Mouse (Mus musculus) hindbrain, embryonic 12.5 days (tissue): ENCODE measurements at regions not wholly inside any gene's neighbourhood (a gene's known extent, or its start where the extent isn't known, plus 50 kb on each side); places are given as distances from the start of the nearest gene placed in this dataset.

Experiments used
- ATAC-seq: fragments of 200-750 bp; cut with Nextera tagmentation; 2 replicates; pipeline ENCODE4 v1.8.0; 2017; ENCODE audit warnings: moderate TSS enrichment; ENCODE audit not compliant: low FRiP score
- H3K27ac ChIP-seq: fragments of 300-500 bp; sonication (generic); 2 replicates; pipeline ENCODE4 v1.5.1; 2016; ENCODE audit warnings: mild to moderate bottlenecking
- H3K27me3 ChIP-seq: fragments of 300-500 bp; sonication (generic); 2 replicates; pipeline ENCODE4 v1.6.1; 2016; ENCODE audit warnings: mild to moderate bottlenecking
- H3K36me3 ChIP-seq: fragments of 300-500 bp; sonication (generic); 2 replicates; pipeline ENCODE4 v1.6.1; 2016; ENCODE audit warnings: mild to moderate bottlenecking
- H3K4me1 ChIP-seq: fragments of 300-500 bp; sonication (generic); 2 replicates; pipeline ENCODE4 v1.6.1; 2016
- H3K4me2 ChIP-seq: fragments of 300-500 bp; sonication (generic); replicated peaks from 2 replicates; pipeline ENCODE4 v1.6.1; 2016; ENCODE audit warnings: mild to moderate bottlenecking
- H3K4me3 ChIP-seq: fragments of 300-500 bp; sonication (generic); 2 replicates; pipeline ENCODE4 v1.5.1; 2016; ENCODE audit warnings: mild to moderate bottlenecking
- H3K9ac ChIP-seq: fragments of 300-500 bp; sonication (generic); 2 replicates; pipeline ENCODE4 v1.6.1; 2016; ENCODE audit warnings: mild to moderate bottlenecking, moderate library complexity
- H3K9me3 ChIP-seq: fragments of 300-500 bp; sonication (generic); replicated peaks from 2 replicates; pipeline ENCODE4 v1.6.1; 2016; ENCODE audit warnings: mild to moderate bottlenecking
- WGBS: fragments of 180-500 bp; shearing (Covaris S2); methylation state at CpG from one replicate; pipeline ENCODE4 v1.1.7; 2016; 5-methylcytosine and 5-hydroxymethylcytosine counted together

GRCm38 (mm10) chr9:13905086-13905669 lies 77.7 kb downstream of the Fam76b start:
- Histone ChIP-seq H3K4me3 (no peak overlapping the region), H3K4me1 (no peaks in the 10 kb centered on the region), H3K9me3 (no peaks in the 10 kb centered on the region), H3K27me3 (no peaks in the 10 kb centered on the region), H3K4me2 (no peak overlapping the region), H3K36me3 (no peaks in the 10 kb centered on the region), H3K27ac (no peak overlapping the region), H3K9ac (no peak overlapping the region)
- WGBS, result 83% methylated on average over 14 of the region's 14 CpGs
- ATAC-seq, result no peak

DNA sequence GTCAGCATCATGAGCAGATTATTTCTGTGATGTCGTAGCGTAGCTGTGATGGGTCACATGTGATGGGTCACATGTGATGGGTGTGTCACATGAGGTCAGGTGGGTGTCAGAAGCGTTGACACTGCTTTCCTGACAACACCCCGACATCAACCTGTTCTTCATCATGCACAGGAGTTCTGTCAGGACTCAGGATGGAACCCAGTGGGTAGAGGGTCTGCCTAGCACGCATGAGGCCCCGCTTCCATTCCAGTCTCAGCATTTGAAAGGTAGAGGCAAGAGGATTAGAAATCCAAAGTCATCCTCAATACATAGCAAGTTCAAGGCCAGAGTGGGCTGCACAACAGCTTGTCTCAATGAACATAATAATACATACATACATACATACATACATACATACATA lies 79.2 kb downstream of the Fam76b start:
- no peaks in the 10 kb centered on the region for H3K27me3 ChIP-seq
- no peak overlapping the region for H3K9ac ChIP-seq
- H3K4me3 ChIP-seq, result no peak overlapping the region
- no peak overlapping the region for H3K4me2 ChIP-seq
- ATAC-seq, result no peak
- H3K36me3 ChIP-seq, result no peaks in the 10 kb centered on the region
- no peaks in the 10 kb centered on the region for H3K9me3 ChIP-seq
- no peak overlapping the region for H3K27ac ChIP-seq
- no peaks in the 10 kb centered on the region for H3K4me1 ChIP-seq
- WGBS, result 95% methylated on average over 6 of the region's 6 CpGs

DNA sequence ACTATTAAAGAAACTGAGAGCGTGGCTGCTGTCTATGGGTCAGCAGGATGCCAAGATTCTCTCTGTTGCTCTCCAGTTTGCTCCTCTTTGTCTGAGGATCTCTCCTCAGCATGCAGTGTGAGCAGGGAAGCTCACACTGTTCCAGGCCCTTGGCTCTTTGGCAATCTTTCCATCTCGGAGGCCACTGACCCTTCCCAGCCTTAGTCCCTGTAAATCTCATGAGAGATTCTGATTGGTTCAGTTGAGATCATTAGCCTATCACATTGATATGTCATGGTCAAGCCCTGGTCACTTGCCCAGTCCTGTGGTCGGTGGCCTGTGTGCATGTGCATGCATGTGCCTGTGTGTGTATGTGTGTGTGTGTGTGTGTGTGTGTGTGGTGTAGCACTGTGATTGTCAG lies 82.1 kb downstream of the Fam76b start:
- H3K9me3 ChIP-seq, result no peaks in the 10 kb centered on the region
- H3K4me1 ChIP-seq, result no peaks in the 10 kb centered on the region
- H3K27ac ChIP-seq, result no peak overlapping the region
- no peaks in the 10 kb centered on the region for H3K36me3 ChIP-seq
- no peaks in the 10 kb centered on the region for H3K27me3 ChIP-seq
- no peak overlapping the region for H3K4me2 ChIP-seq
- 58% methylated on average over 3 of the region's 3 CpGs for WGBS
- H3K9ac ChIP-seq, result no peak overlapping the region
- H3K4me3 ChIP-seq, result no peak overlapping the region
- ATAC-seq, result no peak

GRCm38 (mm10) chr9:13910091-13910490 lies 82.6 kb downstream of the Fam76b start:
- Histone ChIP-seq H3K9me3 (no peaks in the 10 kb centered on the region), H3K36me3 (no peaks in the 10 kb centered on the region), H3K9ac (no peak overlapping the region), H3K4me1 (no peaks in the 10 kb centered on the region), H3K27me3 (no peaks in the 10 kb centered on the region), H3K4me3 (no peak overlapping the region), H3K27ac (no peak overlapping the region), H3K4me2 (no peak overlapping the region)
- ATAC-seq, result no peak
- WGBS, result 90% methylated on average over 2 of the region's 2 CpGs

DNA sequence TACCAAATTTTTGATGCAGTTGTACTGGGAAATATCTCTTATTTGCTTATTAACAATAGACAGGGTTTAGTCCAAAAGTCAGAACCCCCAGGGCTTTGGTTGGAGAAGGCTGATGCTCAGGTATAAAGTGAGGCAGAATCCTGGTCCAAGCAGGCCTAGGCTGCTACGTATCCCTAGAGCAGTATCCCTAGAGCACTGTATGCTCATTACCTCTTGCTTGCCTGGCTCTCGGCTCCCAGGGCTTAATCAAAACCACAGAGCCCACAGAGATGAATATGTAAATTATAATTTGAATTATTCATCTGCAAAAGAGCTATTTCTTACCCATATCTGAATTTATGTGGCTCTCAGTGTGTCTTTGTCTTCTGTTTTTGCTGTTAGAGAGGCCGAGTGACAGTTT lies 85.9 kb downstream of the Fam76b start:
- H3K4me1 ChIP-seq, result no peaks in the 10 kb centered on the region
- 51% methylated on average over 3 of the region's 3 CpGs for WGBS
- no peaks in the 10 kb centered on the region for H3K9me3 ChIP-seq
- H3K4me2 ChIP-seq, result no peak overlapping the region
- no peaks in the 10 kb centered on the region for H3K36me3 ChIP-seq
- H3K27ac ChIP-seq, result no peak overlapping the region
- H3K27me3 ChIP-seq, result no peaks in the 10 kb centered on the region
- no peak overlapping the region for H3K9ac ChIP-seq
- no peak for ATAC-seq
- H3K4me3 ChIP-seq, result no peak overlapping the region

DNA sequence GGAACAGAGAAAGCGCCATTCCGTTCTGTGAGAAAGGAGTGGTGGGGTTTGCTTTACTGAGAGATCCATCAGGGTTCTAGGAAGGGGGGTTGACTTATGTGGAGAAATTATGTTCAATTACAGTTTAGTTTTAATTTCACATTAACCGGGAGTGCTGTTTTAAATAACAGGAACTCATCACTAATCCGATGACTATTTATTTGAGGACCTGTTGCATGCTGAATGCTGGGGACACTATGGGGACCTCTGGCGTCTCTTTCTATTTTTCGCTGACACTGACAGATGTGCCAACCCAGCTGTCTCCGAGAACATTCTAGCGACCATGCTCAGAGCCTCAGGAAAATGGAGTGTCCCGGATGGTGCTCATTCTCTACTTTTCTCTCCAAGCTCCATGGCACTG lies 86.6 kb downstream of the Fam76b start:
- no peaks in the 10 kb centered on the region for H3K4me1 ChIP-seq
- H3K27me3 ChIP-seq, result no peaks in the 10 kb centered on the region
- H3K4me3 ChIP-seq, result no peak overlapping the region
- H3K36me3 ChIP-seq, result no peaks in the 10 kb centered on the region
- no peak overlapping the region for H3K27ac ChIP-seq
- 86% methylated on average over 9 of the region's 9 CpGs for WGBS
- ATAC-seq, result no peak
- no peak overlapping the region for H3K9ac ChIP-seq
- H3K4me2 ChIP-seq, result no peak overlapping the region
- H3K9me3 ChIP-seq, result no peaks in the 10 kb centered on the region

- no peak for ATAC-seq
- no peak overlapping the region for H3K9ac ChIP-seq
- H3K27me3 ChIP-seq, result no peaks in the 10 kb centered on the region
- WGBS, result 88% methylated on average over 3 of the region's 3 CpGs
- no peak overlapping the region for H3K4me2 ChIP-seq
- H3K4me3 ChIP-seq, result no peak overlapping the region
- H3K4me1 ChIP-seq, result no peaks in the 10 kb centered on the region; the same call in 1 of the 2 replicates
- H3K36me3 ChIP-seq, result no peaks in the 10 kb centered on the region
- H3K27ac ChIP-seq, result no peak overlapping the region
- H3K9me3 ChIP-seq, result no peaks in the 10 kb centered on the region
These were observed 87.3 kb downstream of the Fam76b start for GRCm38 (mm10) chr9:13914847-13915246.

DNA sequence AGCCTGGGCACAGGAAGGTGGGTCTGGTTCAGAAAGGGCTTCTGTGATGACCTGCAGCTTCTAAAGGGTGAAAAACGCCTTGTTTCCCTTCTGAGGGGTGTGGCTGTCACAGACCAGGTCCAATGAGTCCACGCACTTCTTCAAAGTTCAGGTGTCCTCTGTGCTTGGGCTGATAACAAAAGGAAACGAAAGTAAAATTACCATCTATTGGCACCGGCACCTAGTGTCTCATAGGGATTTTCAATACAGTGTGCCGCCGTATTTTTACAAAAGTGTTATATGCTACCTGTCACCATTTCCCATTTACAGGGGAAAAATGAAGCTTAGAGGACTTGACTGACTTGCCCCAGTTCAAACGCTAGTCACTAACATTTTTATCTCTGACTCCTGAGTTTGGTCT lies 89.3 kb downstream of the Fam76b start:
- no peaks in the 10 kb centered on the region; the same call in 1 of the 2 replicates for H3K4me1 ChIP-seq
- no peaks in the 10 kb centered on the region for H3K36me3 ChIP-seq
- no peak overlapping the region for H3K9ac ChIP-seq
- H3K4me2 ChIP-seq, result no peak overlapping the region
- no peaks in the 10 kb centered on the region for H3K9me3 ChIP-seq
- WGBS, result 88% methylated on average over 7 of the region's 7 CpGs
- no peaks in the 10 kb centered on the region for H3K27me3 ChIP-seq
- no peak overlapping the region for H3K27ac ChIP-seq
- no peak for ATAC-seq
- no peak overlapping the region for H3K4me3 ChIP-seq

DNA sequence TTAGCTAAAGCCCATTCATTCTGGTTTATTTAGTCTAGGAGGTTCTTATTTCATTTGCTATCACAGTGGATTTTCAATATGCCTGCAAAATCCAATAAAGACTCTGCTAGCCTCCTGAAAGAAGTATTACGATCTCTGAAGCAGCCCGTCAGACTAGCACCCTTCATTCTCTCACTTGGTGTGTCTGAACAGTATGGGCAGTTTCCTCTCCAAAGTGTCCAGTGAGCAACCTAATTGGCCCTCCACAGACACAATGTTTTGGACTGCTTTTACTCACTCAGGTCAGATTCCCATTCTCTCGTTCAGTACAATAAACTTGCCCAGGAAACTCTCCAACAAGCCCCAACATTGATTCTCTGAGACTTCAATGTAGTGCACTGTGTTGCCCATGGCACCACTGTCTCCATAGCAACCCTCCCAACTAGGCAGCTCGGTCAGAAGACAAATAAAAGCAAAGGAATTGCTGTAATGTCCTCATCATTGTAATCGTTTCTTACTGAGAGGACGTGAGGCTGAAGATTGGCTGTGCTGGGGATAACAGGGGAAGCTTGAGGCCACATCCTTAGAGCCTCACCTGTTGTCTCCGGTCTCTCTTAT lies 91.2 kb downstream of the Fam76b start:
- Histone ChIP-seq H3K9me3 (no peaks in the 10 kb centered on the region), H3K27ac (no peak overlapping the region), H3K4me3 (no peak overlapping the region), H3K9ac (no peak overlapping the region), H3K27me3 (no peaks in the 10 kb centered on the region), H3K36me3 (no peaks in the 10 kb centered on the region), H3K4me1 (no peaks in the 10 kb centered on the region; the same call in 1 of the 2 replicates), H3K4me2 (no peak overlapping the region)
- ATAC-seq, result peak; percentile 78
- WGBS, result 40% methylated on average over 7 of the region's 7 CpGs

DNA sequence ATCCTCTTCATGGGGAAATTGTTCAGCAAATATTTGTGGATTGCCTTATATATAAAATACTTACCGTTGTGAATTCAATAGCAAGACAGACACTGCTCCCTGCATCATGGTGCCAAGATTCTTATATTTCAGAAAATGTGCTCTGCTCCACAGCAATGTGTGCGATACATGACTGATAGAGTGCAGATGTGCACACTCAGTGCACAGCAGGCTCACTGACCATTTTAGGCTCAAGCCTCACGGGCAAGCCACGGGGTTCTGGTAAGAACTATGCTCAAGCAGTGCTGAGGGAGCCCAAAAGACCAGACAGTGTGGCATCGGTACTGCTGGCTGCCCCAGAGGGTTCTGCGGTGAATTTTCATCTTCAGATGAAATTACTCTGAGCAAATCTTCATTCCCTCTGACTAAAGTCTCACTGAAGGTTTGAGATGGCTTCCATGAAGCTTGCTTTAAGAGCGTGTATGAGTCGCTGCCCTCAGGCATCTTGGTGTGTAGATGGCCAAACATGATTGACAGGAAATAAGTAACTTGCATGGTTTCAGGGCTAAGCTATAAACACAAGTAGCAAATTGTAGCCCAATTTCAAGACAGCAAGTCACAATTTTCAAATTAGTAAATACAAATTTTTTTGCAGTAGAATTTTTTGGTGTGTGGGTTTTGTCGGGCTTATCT lies 92.4 kb downstream of the Fam76b start:
- no peaks in the 10 kb centered on the region for H3K9me3 ChIP-seq
- no peaks in the 10 kb centered on the region for H3K27me3 ChIP-seq
- no peak overlapping the region for H3K9ac ChIP-seq
- no peak overlapping the region for H3K27ac ChIP-seq
- 71% methylated on average over 9 of the region's 9 CpGs for WGBS
- H3K36me3 ChIP-seq, result no peaks in the 10 kb centered on the region
- H3K4me2 ChIP-seq, result no peak overlapping the region
- H3K4me1 ChIP-seq, result no peaks in the 10 kb centered on the region; the same call in 1 of the 2 replicates
- H3K4me3 ChIP-seq, result no peak overlapping the region
- ATAC-seq, result no peak

- no peak overlapping the region for H3K27ac ChIP-seq
- no peaks in the 10 kb centered on the region for H3K9me3 ChIP-seq
- H3K4me1 ChIP-seq, result no peaks in the 10 kb centered on the region; the same call in 1 of the 2 replicates
- WGBS, result 95% methylated on average over 1 of the region's 1 CpGs
- no peaks in the 10 kb centered on the region for H3K27me3 ChIP-seq
- H3K9ac ChIP-seq, result no peak overlapping the region
- no peak overlapping the region for H3K4me2 ChIP-seq
- H3K36me3 ChIP-seq, result no peaks in the 10 kb centered on the region
- ATAC-seq, result no peak
- no peak overlapping the region for H3K4me3 ChIP-seq
These were observed 93.1 kb downstream of the Fam76b start for GRCm38 (mm10) chr9:13920623-13921022.

GRCm38 (mm10) chr9:13932001-13932508 lies 104.5 kb downstream of the Fam76b start:
- no peak overlapping the region for H3K9ac ChIP-seq
- peak; percentile 68 for ATAC-seq
- peak overlapping the region; percentile 3; the same call in 1 of the 2 replicates for H3K27ac ChIP-seq
- no peaks in the 10 kb centered on the region for H3K27me3 ChIP-seq
- H3K4me1 ChIP-seq, result 0 out of 2 replicates have a peak, but pooled peaks cover 4% of the 10 kb centered on the region
- H3K4me2 ChIP-seq, result no peak overlapping the region
- no peaks in the 10 kb centered on the region; the same call in 1 of the 2 replicates for H3K9me3 ChIP-seq
- no peak overlapping the region for H3K4me3 ChIP-seq
- 42% methylated on average over 6 of the region's 6 CpGs for WGBS
- H3K36me3 ChIP-seq, result no peaks in the 10 kb centered on the region
